Mouse (Mus musculus) embryonic facial prominence, embryonic 11.5 days (tissue): ENCODE measurements around the gene Pcbd1. TPM values are rescaled to one million over a fixed set of nuclear protein-coding genes. Genes with fewer than 3 reads are reported as not detected.
"Not testable (repeated sequence)": the region's sequence is repeated elsewhere in the genome, so short reads cannot be mapped to it uniquely, and the experiment has no call there.

Experiments used
- ATAC-seq: fragments of 200-750 bp; cut with Nextera tagmentation; replicated peaks from 2 replicates; pipeline ENCODE4 v1.8.0; 2017; ENCODE audit warnings: low read depth; ENCODE audit not compliant: insufficient number of reproducible peaks, low FRiP score, low TSS enrichment
- DNase-seq: peaks from one replicate; pipeline ENCODE4 v3.0.0-alpha.2; 2015; ENCODE audit warnings: low spot score
- H3K27ac ChIP-seq: fragments of 300-500 bp; sonication (generic); replicated peaks from 2 replicates; pipeline ENCODE4 v1.5.1; 2014; ENCODE audit warnings: mild to moderate bottlenecking, low read depth, low read length, control low read depth
- H3K27me3 ChIP-seq: fragments of 300-500 bp; sonication (generic); 2 replicates; pipeline ENCODE4 v1.6.1; 2014; ENCODE audit warnings: mild to moderate bottlenecking, low read length, moderate library complexity, mixed read lengths; ENCODE audit not compliant: control insufficient read depth, insufficient read depth
- H3K36me3 ChIP-seq: fragments of 300-500 bp; sonication (generic); replicated peaks from 2 replicates; pipeline ENCODE4 v1.6.1; 2014; ENCODE audit warnings: low read depth, mild to moderate bottlenecking, low read length, moderate library complexity, mixed read lengths; ENCODE audit not compliant: control insufficient read depth, insufficient read depth
- H3K4me1 ChIP-seq: fragments of 300-500 bp; sonication (generic); 2 replicates; pipeline ENCODE4 v1.6.1; 2014; ENCODE audit warnings: low read length, mixed read lengths; ENCODE audit not compliant: control insufficient read depth, insufficient read depth
- H3K4me2 ChIP-seq: fragments of 300-500 bp; sonication (generic); 2 replicates; pipeline ENCODE4 v1.6.1; 2014; ENCODE audit warnings: low read depth, mild to moderate bottlenecking, control low read depth, low read length, moderate library complexity
- H3K4me3 ChIP-seq: fragments of 300-500 bp; sonication (generic); 2 replicates; pipeline ENCODE4 v1.5.1; 2014; ENCODE audit warnings: low read depth, low read length, control low read depth
- H3K9ac ChIP-seq: fragments of 300-500 bp; sonication (generic); replicated peaks from 2 replicates; pipeline ENCODE4 v1.6.1; 2014; ENCODE audit warnings: mild to moderate bottlenecking, control low read depth, low read length
- H3K9me3 ChIP-seq: fragments of 300-500 bp; sonication (generic); replicated peaks from 2 replicates; pipeline ENCODE4 v1.6.1; 2016; ENCODE audit warnings: mild to moderate bottlenecking, low read length, inconsistent platforms, mixed read lengths; ENCODE audit not compliant: control insufficient read depth
- WGBS: fragments of 180-500 bp; shearing (Covaris S2); extraction: QIAGEN DNeasy Blood & Tissue Kit; methylation state at CpG from one replicate; pipeline ENCODE4 v1.1.7; 2014; 5-methylcytosine and 5-hydroxymethylcytosine counted together
- polyA plus RNA-seq: library from polyadenylated mRNA; unstranded; fragments of >200 nt; fragmentation: Nextera tagmentation; extraction: Ambion mirVana; gene quantifications from 2 replicates; pipeline ENCODE4 v1.2.1, GENCODE M21; 2014

Gene Pcbd1
- polyA plus RNA-seq, 1 experiment from 2014 or later: 16.4 TPM

GRCm38 (mm10) chr10:61121732-61122131 is 32.6 kb downstream of the Pcbd1 start:
- not testable (repeated sequence) for H3K4me3 ChIP-seq, H3K4me2 ChIP-seq, DNase-seq, H3K9me3 ChIP-seq, H3K36me3 ChIP-seq, H3K9ac ChIP-seq, H3K4me1 ChIP-seq, ATAC-seq, H3K27ac ChIP-seq, H3K27me3 ChIP-seq
- WGBS: 94% methylated on average over 4 of the region's 4 CpGs

GRCm38 (mm10) chr10:61123276-61123913 is 34.3 kb downstream of the Pcbd1 start:
- no peak overlapping the region for H3K9ac ChIP-seq
- no peaks in the 10 kb centered on the region for H3K36me3 ChIP-seq
- DNase-seq (no peak), ATAC-seq (no peak)
- no peaks in the 10 kb centered on the region for H3K27me3 ChIP-seq
- 91% methylated on average over 3 of the region's 3 CpGs for WGBS
- no peak overlapping the region for H3K4me2 ChIP-seq
- no peaks in the 10 kb centered on the region for H3K9me3 ChIP-seq
- no peak overlapping the region for H3K27ac ChIP-seq
- no peak overlapping the region for H3K4me3 ChIP-seq
- no peaks in the 10 kb centered on the region for H3K4me1 ChIP-seq

GRCm38 (mm10) chr10:61124462-61124861 is 35.3 kb downstream of the Pcbd1 start:
- no peak overlapping the region for H3K27ac ChIP-seq
- H3K4me3 ChIP-seq: no peak overlapping the region
- no peak for ATAC-seq
- no peak for DNase-seq
- no peak overlapping the region for H3K9ac ChIP-seq
- no peaks in the 10 kb centered on the region for H3K27me3 ChIP-seq
- H3K36me3 ChIP-seq: no peaks in the 10 kb centered on the region
- no peaks in the 10 kb centered on the region for H3K9me3 ChIP-seq
- 93% methylated on average over 2 of the region's 2 CpGs for WGBS
- H3K4me1 ChIP-seq: no peaks in the 10 kb centered on the region
- no peak overlapping the region for H3K4me2 ChIP-seq

- Histone ChIP-seq H3K36me3 (no peaks in the 10 kb centered on the region), H3K9me3 (no peaks in the 10 kb centered on the region), H3K4me3 (no peak overlapping the region), H3K27ac (no peak overlapping the region), H3K4me2 (no peak overlapping the region), H3K4me1 (no peaks in the 10 kb centered on the region), H3K27me3 (no peaks in the 10 kb centered on the region), H3K9ac (no peak overlapping the region)
- WGBS: 86% methylated on average over 1 of the region's 1 CpGs
- ATAC-seq: no peak
- no peak for DNase-seq
Observed at GRCm38 (mm10) chr10:61128701-61129365, 39.7 kb downstream of the Pcbd1 start.

GRCm38 (mm10) chr10:61130959-61131358 is 41.8 kb downstream of the Pcbd1 start:
- DNase-seq: no peak
- H3K9ac ChIP-seq: no peak overlapping the region
- no peak overlapping the region for H3K4me3 ChIP-seq
- H3K9me3 ChIP-seq: no peaks in the 10 kb centered on the region
- no peaks in the 10 kb centered on the region for H3K36me3 ChIP-seq
- no peaks in the 10 kb centered on the region for H3K27me3 ChIP-seq
- WGBS: 82% methylated on average over 3 of the region's 3 CpGs
- H3K4me2 ChIP-seq: no peak overlapping the region
- no peak overlapping the region for H3K27ac ChIP-seq
- no peak for ATAC-seq
- H3K4me1 ChIP-seq: no peaks in the 10 kb centered on the region

- ATAC-seq (no peak), DNase-seq (no peak)
- no peaks in the 10 kb centered on the region for H3K9me3 ChIP-seq
- H3K27ac ChIP-seq: no peak overlapping the region
- no peaks in the 10 kb centered on the region for H3K4me1 ChIP-seq
- no peak overlapping the region for H3K4me3 ChIP-seq
- H3K9ac ChIP-seq: no peak overlapping the region
- 88% methylated on average over 4 of the region's 4 CpGs for WGBS
- H3K36me3 ChIP-seq: no peaks in the 10 kb centered on the region
- H3K4me2 ChIP-seq: no peak overlapping the region
- no peaks in the 10 kb centered on the region for H3K27me3 ChIP-seq
Observed at GRCm38 (mm10) chr10:61134041-61134440, 44.9 kb downstream of the Pcbd1 start.

- Histone ChIP-seq H3K4me1 (no peaks in the 10 kb centered on the region), H3K9ac (no peak overlapping the region), H3K4me2 (no peak overlapping the region), H3K27me3 (no peaks in the 10 kb centered on the region), H3K27ac (no peak overlapping the region), H3K9me3 (no peaks in the 10 kb centered on the region), H3K4me3 (no peak overlapping the region), H3K36me3 (no peaks in the 10 kb centered on the region)
- DNase-seq (no peak), ATAC-seq (no peak)
- 53% methylated on average over 3 of the region's 3 CpGs for WGBS
Observed at GRCm38 (mm10) chr10:61135226-61135839, 46.2 kb downstream of the Pcbd1 start.

- Histone ChIP-seq H3K36me3 (no peaks in the 10 kb centered on the region), H3K4me2 (no peak overlapping the region), H3K9me3 (no peaks in the 10 kb centered on the region), H3K27me3 (no peaks in the 10 kb centered on the region), H3K9ac (no peak overlapping the region), H3K27ac (no peak overlapping the region), H3K4me1 (no peaks in the 10 kb centered on the region), H3K4me3 (no peak overlapping the region)
- WGBS: 82% methylated on average over 1 of the region's 1 CpGs
- ATAC-seq: no peak
- no peak for DNase-seq
Observed at GRCm38 (mm10) chr10:61137567-61137966, 48.4 kb downstream of the Pcbd1 start.
